Mouse (Mus musculus) lung, embryonic 15.5 days (tissue): ENCODE results near the gene Pmepa1. TPM values are rescaled to one million over a fixed set of nuclear protein-coding genes. Genes with fewer than 3 reads are reported as not detected.
A peak's percentile ranks its signal among the peaks of the same experiment; 100 is the strongest.

Source experiments
- ATAC-seq: fragments of 200-750 bp; cut with Nextera tagmentation; 2 replicates; pipeline ENCODE4 v1.8.0; 2017; ENCODE audit warnings: moderate number of reproducible peaks, borderline replicate concordance; ENCODE audit not compliant: low FRiP score, low TSS enrichment; ENCODE audit errors: extremely low read depth
- H3K27ac ChIP-seq: fragments of 300-500 bp; sonication (generic); 2 replicates; pipeline ENCODE4 v1.5.1; 2015; ENCODE audit warnings: moderate library complexity, mild to moderate bottlenecking, inconsistent platforms
- H3K27me3 ChIP-seq: fragments of 300-500 bp; sonication (generic); 2 replicates; pipeline ENCODE4 v1.6.1; 2015; ENCODE audit warnings: inconsistent platforms
- H3K36me3 ChIP-seq: fragments of 300-500 bp; sonication (generic); 2 replicates; pipeline ENCODE4 v1.6.1; 2015; ENCODE audit warnings: inconsistent platforms
- H3K4me1 ChIP-seq: fragments of 300-500 bp; sonication (generic); 2 replicates; pipeline ENCODE4 v1.6.1; 2015; ENCODE audit warnings: inconsistent platforms
- H3K4me2 ChIP-seq: fragments of 300-500 bp; sonication (generic); 2 replicates; pipeline ENCODE4 v1.6.1; 2015; ENCODE audit warnings: inconsistent platforms, mild to moderate bottlenecking, moderate library complexity
- H3K4me3 ChIP-seq: fragments of 300-500 bp; sonication (generic); 2 replicates; pipeline ENCODE4 v1.5.1; 2015; ENCODE audit warnings: mild to moderate bottlenecking, inconsistent platforms
- H3K9ac ChIP-seq: fragments of 300-500 bp; sonication (generic); 2 replicates; pipeline ENCODE4 v1.6.1; 2015; ENCODE audit warnings: inconsistent platforms
- H3K9me3 ChIP-seq: fragments of 300-500 bp; sonication (generic); 2 replicates; pipeline ENCODE4 v1.6.1; 2016; ENCODE audit warnings: inconsistent platforms
- WGBS: fragments of 180-500 bp; shearing (Covaris S2); methylation state at CpG from one replicate; pipeline ENCODE4 v1.1.7; 2015; 5-methylcytosine and 5-hydroxymethylcytosine counted together
- polyA plus RNA-seq: library from polyadenylated mRNA; unstranded; fragments of >200 nt; fragmentation: Nextera tagmentation; extraction: Ambion mirVana; gene quantifications from 2 replicates; pipeline ENCODE4 v1.2.1, GENCODE M21; 2015

The Pmepa1 gene
- polyA plus RNA-seq: 7.3 and 7.7 TPM in 2 replicates

- under 1% methylated on average over 44 of the region's 61 CpGs for WGBS
- Histone ChIP-seq H3K9ac (peak within 1 kb of the TSS; percentile 97), H3K9me3 (no peaks in the 10 kb centered on the region), H3K27ac (peak within 1 kb of the TSS; percentile 85), H3K27me3 (no peaks in the 10 kb centered on the region), H3K4me2 (peak within 1 kb of the TSS; percentile 69), H3K4me3 (peak within 1 kb of the TSS; percentile 90), H3K36me3 (no peaks in the 10 kb centered on the region), H3K4me1 (peaks cover 53% of the 10 kb centered on the region)
- ATAC-seq: peak; percentile 93
Measured at GRCm38 (mm10) chr2:173276409-173276808, at the start of gene Pmepa1. Pmepa1 (minus strand) TSS chr2:173276533.

- WGBS: 85% methylated on average over 6 of the region's 6 CpGs
- no peaks in the 10 kb centered on the region for H3K9me3 ChIP-seq
- ATAC-seq: no peak
- H3K4me3 ChIP-seq: no peak overlapping the region
- H3K36me3 ChIP-seq: no peaks in the 10 kb centered on the region
- H3K4me1 ChIP-seq: no peaks in the 10 kb centered on the region
- H3K27me3 ChIP-seq: no peaks in the 10 kb centered on the region
- no peak overlapping the region for H3K9ac ChIP-seq
- no peak overlapping the region for H3K4me2 ChIP-seq
- H3K27ac ChIP-seq: no peak overlapping the region
Measured at GRCm38 (mm10) chr2:173321754-173322153, 45.4 kb upstream of the Pmepa1 start.

- Histone ChIP-seq H3K9ac (no peak overlapping the region), H3K4me2 (no peak overlapping the region), H3K4me3 (no peak overlapping the region), H3K4me1 (no peaks in the 10 kb centered on the region), H3K27ac (no peak overlapping the region), H3K9me3 (no peaks in the 10 kb centered on the region), H3K27me3 (no peaks in the 10 kb centered on the region), H3K36me3 (no peaks in the 10 kb centered on the region)
- 77% methylated on average over 2 of the region's 2 CpGs for WGBS
- no peak for ATAC-seq
Measured at GRCm38 (mm10) chr2:173321194-173321593, 44.9 kb upstream of the Pmepa1 start.

GRCm38 (mm10) chr2:173314291-173314690 is 38.0 kb upstream of the Pmepa1 start:
- WGBS: no CpG with 5 or more reads among the region's 1 CpGs
- Histone ChIP-seq H3K9ac (no peak overlapping the region), H3K9me3 (no peaks in the 10 kb centered on the region), H3K27ac (no peak overlapping the region), H3K27me3 (no peaks in the 10 kb centered on the region), H3K4me1 (no peaks in the 10 kb centered on the region), H3K4me2 (no peak overlapping the region), H3K4me3 (no peak overlapping the region), H3K36me3 (no peaks in the 10 kb centered on the region)
- no peak for ATAC-seq

GRCm38 (mm10) chr2:173308486-173308885 is 32.2 kb upstream of the Pmepa1 start:
- 85% methylated on average over 10 of the region's 10 CpGs for WGBS
- Histone ChIP-seq H3K4me1 (peaks cover 15% of the 10 kb centered on the region), H3K27me3 (peaks cover 6% of the 10 kb centered on the region; the same call in 1 of the 2 replicates), H3K4me2 (no peak overlapping the region), H3K9me3 (no peaks in the 10 kb centered on the region), H3K27ac (no peak overlapping the region), H3K4me3 (no peak overlapping the region), H3K9ac (no peak overlapping the region), H3K36me3 (no peaks in the 10 kb centered on the region)
- ATAC-seq: no peak

- H3K9me3 ChIP-seq: no peaks in the 10 kb centered on the region
- H3K4me3 ChIP-seq: no peak overlapping the region
- H3K27ac ChIP-seq: no peak overlapping the region
- peaks cover 6% of the 10 kb centered on the region; the same call in 1 of the 2 replicates for H3K27me3 ChIP-seq
- no peaks in the 10 kb centered on the region for H3K36me3 ChIP-seq
- H3K4me1 ChIP-seq: peaks cover 15% of the 10 kb centered on the region
- no peak for ATAC-seq
- WGBS: 20% methylated on average over 4 of the region's 4 CpGs
- peak overlapping the region; percentile 35; the same call in 1 of the 2 replicates for H3K4me2 ChIP-seq
- H3K9ac ChIP-seq: no peak overlapping the region
Measured at GRCm38 (mm10) chr2:173307984-173308383, 31.7 kb upstream of the Pmepa1 start.

- under 1% methylated on average over 15 of the region's 18 CpGs for WGBS
- Histone ChIP-seq H3K9me3 (no peaks in the 10 kb centered on the region), H3K4me3 (no peak overlapping the region), H3K9ac (no peak overlapping the region), H3K4me2 (peak overlapping the region; percentile 35; the same call in 1 of the 2 replicates), H3K36me3 (no peaks in the 10 kb centered on the region), H3K27ac (peak overlapping the region; percentile 59; the same call in 1 of the 2 replicates), H3K4me1 (peaks cover 15% of the 10 kb centered on the region), H3K27me3 (peaks cover 6% of the 10 kb centered on the region; the same call in 1 of the 2 replicates)
- ATAC-seq: peak; percentile 70; the same call in 1 of the 2 replicates
Measured at GRCm38 (mm10) chr2:173307561-173307960, 31.2 kb upstream of the Pmepa1 start.

- Histone ChIP-seq H3K27me3 (peaks cover 6% of the 10 kb centered on the region; the same call in 1 of the 2 replicates), H3K4me3 (no peak overlapping the region), H3K9me3 (no peaks in the 10 kb centered on the region), H3K4me1 (peaks cover 19% of the 10 kb centered on the region), H3K36me3 (no peaks in the 10 kb centered on the region), H3K27ac (peak overlapping the region; percentile 59; the same call in 1 of the 2 replicates), H3K9ac (no peak overlapping the region), H3K4me2 (peak overlapping the region; percentile 35; the same call in 1 of the 2 replicates)
- 31% methylated on average over 11 of the region's 11 CpGs for WGBS
- peak; percentile 71; the same call in 1 of the 2 replicates for ATAC-seq
Measured at GRCm38 (mm10) chr2:173306734-173307525, 30.6 kb upstream of the Pmepa1 start.

GRCm38 (mm10) chr2:173305011-173305410 is 28.7 kb upstream of the Pmepa1 start:
- H3K9ac ChIP-seq: no peak overlapping the region
- ATAC-seq: no peak
- H3K4me2 ChIP-seq: no peak overlapping the region
- H3K9me3 ChIP-seq: no peaks in the 10 kb centered on the region
- 30% methylated on average over 12 of the region's 12 CpGs for WGBS
- peaks cover 19% of the 10 kb centered on the region for H3K4me1 ChIP-seq
- H3K36me3 ChIP-seq: no peaks in the 10 kb centered on the region
- peaks cover 6% of the 10 kb centered on the region; the same call in 1 of the 2 replicates for H3K27me3 ChIP-seq
- no peak overlapping the region for H3K4me3 ChIP-seq
- no peak overlapping the region for H3K27ac ChIP-seq

- Histone ChIP-seq H3K27ac (no peak overlapping the region), H3K27me3 (no peaks in the 10 kb centered on the region; the same call in 1 of the 2 replicates), H3K4me1 (peaks cover 4% of the 10 kb centered on the region; the same call in 1 of the 2 replicates), H3K4me3 (no peak overlapping the region), H3K9ac (no peak overlapping the region), H3K4me2 (no peak overlapping the region), H3K36me3 (no peaks in the 10 kb centered on the region), H3K9me3 (no peaks in the 10 kb centered on the region)
- WGBS: 65% methylated on average over 28 of the region's 28 CpGs
- no peak for ATAC-seq
Measured at GRCm38 (mm10) chr2:173300663-173301630, 24.6 kb upstream of the Pmepa1 start.

GRCm38 (mm10) chr2:173296408-173296807 is 20.1 kb upstream of the Pmepa1 start:
- H3K4me3 ChIP-seq: no peak overlapping the region
- WGBS: 75% methylated on average over 9 of the region's 9 CpGs

More at GRCm38 (mm10) chr2:173296408-173296807, 20.1 kb upstream of the Pmepa1 start:
- Histone ChIP-seq H3K36me3 (no peaks in the 10 kb centered on the region), H3K9me3 (no peaks in the 10 kb centered on the region), H3K9ac (no peak overlapping the region), H3K4me1 (0 out of 2 replicates have a peak, but pooled peaks cover 5% of the 10 kb centered on the region), H3K4me2 (no peak overlapping the region), H3K27me3 (no peaks in the 10 kb centered on the region), H3K27ac (no peak overlapping the region)
- ATAC-seq: no peak
